Mouse (Mus musculus) heart, adult 2 months (tissue): ENCODE measurements around the gene Znrd1.

Experiments used
- CTCF ChIP-seq: fragments of 200-600 bp; IDR thresholded peaks from 2 replicates; pipeline ENCODE4 v1.8.1; 2022; ENCODE audit warnings: antibody characterized with exemption, mild to moderate bottlenecking, moderate library complexity
- POLR2A ChIP-seq: fragments of 200-500 bp; IDR thresholded peaks from 2 replicates; pipeline ENCODE4 v1.6.1; 2011; ENCODE audit warnings: mild to moderate bottlenecking, low read depth, low read length, control low read depth; ENCODE audit not compliant: insufficient read depth

DNA sequence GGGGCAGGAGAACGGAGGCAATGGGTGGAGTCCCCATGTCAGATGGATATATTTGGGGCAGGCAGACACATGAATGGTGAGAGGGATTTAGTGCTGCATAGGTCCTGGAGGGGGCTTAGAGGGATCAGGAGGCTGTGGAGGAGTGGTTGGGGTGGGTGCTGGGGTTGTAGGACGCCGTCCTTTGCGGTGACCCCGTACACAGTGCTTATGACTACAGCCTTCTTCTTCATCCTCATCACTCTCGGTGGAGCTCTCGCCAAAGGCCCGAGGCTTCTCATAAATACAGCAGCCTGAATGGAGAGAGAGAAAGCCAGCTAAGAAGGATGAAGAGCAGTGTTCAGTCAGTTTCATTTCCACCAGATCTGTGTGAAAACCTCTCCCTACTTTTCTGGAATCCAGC lies 9.1 kb downstream of the Znrd1 start:
- TF ChIP-seq CTCF (no peak), POLR2A (no peak)
